Comparison of ENCODE assay signal across 8 mouse cellular contexts in genomic region chr2:172977409-172978130, GRCm38 (mm10). TPM values are rescaled to one million over a fixed set of nuclear protein-coding genes. Genes with fewer than 3 reads are reported as not detected.
DNase-seq lines count a peak whose midpoint lies in the region; ATAC-seq lines count a peak whose summit lies in the region.

Gene Spo11, plus strand, starts transcription at chr2:172977700.

- 21% methylated on average over 14 of the region's 14 CpGs for WGBS in lung, embryonic 16.5 days
- 11% methylated on average over 14 of the region's 14 CpGs for WGBS in embryonic facial prominence, embryonic 13.5 days
- WGBS in limb, embryonic 13.5 days, result 12% methylated on average over 14 of the region's 14 CpGs

- H3K9me3 ChIP-seq in lung, embryonic 16.5 days (ENCODE audit: control insufficient read depth, low read length), result peaks cover 4% of the 10 kb centered on the region; the same call in 1 of the 2 replicates
- H3K9me3 ChIP-seq in embryonic facial prominence, embryonic 13.5 days, result peaks cover 3% of the 10 kb centered on the region; the same call in 1 of the 2 replicates
- no peaks in the 10 kb centered on the region for H3K9me3 ChIP-seq in limb, embryonic 13.5 days

- H3K4me2 ChIP-seq in lung, embryonic 16.5 days (ENCODE audit: low read depth, low read length), result peak within 1 kb of the TSS; percentile 11
- peak within 1 kb of the TSS; percentile 46 for H3K4me2 ChIP-seq in embryonic facial prominence, embryonic 13.5 days
- H3K4me2 ChIP-seq in limb, embryonic 13.5 days (replicated peaks), result peak within 1 kb of the TSS; percentile 56

- peaks cover 7% of the 10 kb centered on the region for H3K4me1 ChIP-seq in lung, embryonic 16.5 days (replicated peaks; ENCODE audit: control insufficient read depth, insufficient read depth, low read length)
- peaks cover 34% of the 10 kb centered on the region for H3K4me1 ChIP-seq in embryonic facial prominence, embryonic 13.5 days
- peaks cover 21% of the 10 kb centered on the region for H3K4me1 ChIP-seq in limb, embryonic 13.5 days

- H3K4me3 ChIP-seq in lung, embryonic 16.5 days (ENCODE audit: low read length), result peak within 1 kb of the TSS; percentile 18
- 0 out of 2 replicates have a peak within 1 kb of the TSS, but pooled peaks have one; percentile 11 for H3K4me3 ChIP-seq in embryonic facial prominence, embryonic 13.5 days
- H3K4me3 ChIP-seq in limb, embryonic 13.5 days, result peak within 1 kb of the TSS; percentile 15; the same call in 1 of the 2 replicates

- peak within 1 kb of the TSS; percentile 8; the same call in 1 of the 2 replicates for H3K9ac ChIP-seq in lung, embryonic 16.5 days (ENCODE audit: low read length)
- H3K9ac ChIP-seq in embryonic facial prominence, embryonic 13.5 days, result peak within 1 kb of the TSS; percentile 57
- H3K9ac ChIP-seq in limb, embryonic 13.5 days, result peak within 1 kb of the TSS; percentile 50; the same call in 1 of the 2 replicates

- no peaks in the 10 kb centered on the region for H3K36me3 ChIP-seq in lung, embryonic 16.5 days (ENCODE audit: control insufficient read depth, insufficient read depth, low read length)
- H3K36me3 ChIP-seq in embryonic facial prominence, embryonic 13.5 days, result no peaks in the 10 kb centered on the region
- no peaks in the 10 kb centered on the region for H3K36me3 ChIP-seq in limb, embryonic 13.5 days

- H3K27ac ChIP-seq in lung, embryonic 16.5 days (ENCODE audit: low read length), result peak within 1 kb of the TSS; percentile 42; the same call in 1 of the 2 replicates
- H3K27ac ChIP-seq in embryonic facial prominence, embryonic 13.5 days, result peak within 1 kb of the TSS; percentile 58
- H3K27ac ChIP-seq in limb, embryonic 13.5 days, result peak within 1 kb of the TSS; percentile 63; the same call in 1 of the 2 replicates

- DNase-seq in lung, postnatal 4 days, result no peak
- DNase-seq in urinary bladder, adult 2 months (ENCODE audit: low spot score), result no peak
- no peak for DNase-seq in layer of hippocampus, adult 8-10 months (ENCODE audit: low spot score in 2 of 2)
- no peak for DNase-seq in gastrocnemius, postnatal 10 days

- ATAC-seq in lung, embryonic 16.5 days (ENCODE audit: low read depth), result peak; percentile 53
- ATAC-seq in embryonic facial prominence, embryonic 13.5 days (ENCODE audit: insufficient number of reproducible peaks, insufficient read depth, low FRiP score, low TSS enrichment, low read depth), result peak; percentile 52; the same call in 1 of the 2 replicates
- 0 out of 2 replicates have a peak, but pooled peaks have one; percentile 34 for ATAC-seq in limb, embryonic 13.5 days (ENCODE audit: low FRiP score, low read depth)
- peak; percentile 31 for ATAC-seq in neutrophil, adult 5-6 weeks (ENCODE audit: extremely low read depth, insufficient number of reproducible peaks, low FRiP score, poor library complexity, severe bottlenecking)

- H3K27me3 ChIP-seq in lung, embryonic 16.5 days (ENCODE audit: control insufficient read depth, insufficient read depth, low read depth, low read length), result no peaks in the 10 kb centered on the region
- no peaks in the 10 kb centered on the region for H3K27me3 ChIP-seq in embryonic facial prominence, embryonic 13.5 days
- H3K27me3 ChIP-seq in limb, embryonic 13.5 days, result no peaks in the 10 kb centered on the region

RNA-seq across cellular contexts. Expression of gene Spo11, which starts in this region (rescaled TPM):
- 0.21 and 0.30 TPM in 2 replicates for polyA plus RNA-seq in lung, embryonic 16.5 days (2015; fragmentation: Nextera tagmentation; extraction: Ambion mirVana)
- 2.8 and 3.9 TPM in 2 replicates for polyA plus RNA-seq in embryonic facial prominence, embryonic 13.5 days (2015; fragmentation: Nextera tagmentation; extraction: Ambion mirVana)
- polyA plus RNA-seq in limb, embryonic 13.5 days (2015; fragmentation: Nextera tagmentation; extraction: Ambion mirVana), result 1.4 and 1.5 TPM in 2 replicates
- total RNA-seq in neutrophil, adult 5-6 weeks (2017), result 1.6 and 1.9 TPM in 2 replicates
- polyA plus RNA-seq in urinary bladder, adult 2 months (2012; rRNA removed), result 0.31 and 0.61 TPM in 2 replicates
- total RNA-seq in layer of hippocampus, adult 8-10 months (2022), result under 1 TPM in 3 of 4 experiments, not detected in 1; 0.14 to 0.56 (median 0.14) TPM
- total RNA-seq in gastrocnemius, postnatal 10 days (2021), result not detected

Comparison
In these comparisons a context has a peak if more than half of its experiments do, and no peak if none do; other contexts are left out.
1. Peak in ATAC-seq, H3K4me3 ChIP-seq, H3K27ac ChIP-seq, H3K9ac ChIP-seq and H3K4me2 ChIP-seq in lung, embryonic 16.5 days; RNA of the gene not detected or under 1 TPM.